Mouse (Mus musculus) heart, embryonic 11.5 days (tissue): ENCODE results near the gene Setdb2. TPM values are rescaled to one million over a fixed set of nuclear protein-coding genes. Genes with fewer than 3 reads are reported as not detected.

Experiments used
- polyA plus RNA-seq: library from polyadenylated mRNA; unstranded; fragments of >200 nt; fragmentation: Nextera tagmentation; extraction: Ambion mirVana; gene quantifications from 2 replicates; pipeline ENCODE4 v1.2.1, GENCODE M21; 2014

Setdb2 gene
- polyA plus RNA-seq, 1 experiment from 2014 or later, result 9.9 TPM

Other genes starting within 250 kb of the Setdb2 start
- gene Rcbtb1, start 239.7 kb downstream of the Setdb2 start, polyA plus RNA-seq, result 35.8 and 39.3 TPM in 2 replicates
- gene Gm6904, start 180.7 kb downstream of the Setdb2 start, polyA plus RNA-seq, result not detected in 2 replicates
- gene Phf11a, start 143.4 kb downstream of the Setdb2 start, polyA plus RNA-seq, result not detected in 2 replicates
- gene Phf11b, start 99.5 kb downstream of the Setdb2 start, polyA plus RNA-seq, result not detected in 2 replicates
- 0.17 and 0.21 TPM in 2 replicates for gene Phf11d, start 75.4 kb downstream of the Setdb2 start, polyA plus RNA-seq
- gene Phf11c, start 45.5 kb downstream of the Setdb2 start, polyA plus RNA-seq, result 0.80 and 0.96 TPM in 2 replicates
- 30.5 and 31.1 TPM in 2 replicates for gene Cab39l, start 88 bp upstream of the Setdb2 start, polyA plus RNA-seq
- 26.3 and 32.8 TPM in 2 replicates for gene Cdadc1, start 157.1 kb upstream of the Setdb2 start, polyA plus RNA-seq
- gene Shisa2, start 184.4 kb upstream of the Setdb2 start, polyA plus RNA-seq, result 15.8 and 17.3 TPM in 2 replicates